Mouse (Mus musculus) neural tube, embryonic 15.5 days (tissue): Measurements from ENCODE around the gene Olfr1341. TPM values are rescaled to one million over a fixed set of nuclear protein-coding genes. Genes with fewer than 3 reads are reported as not detected.

Source experiments
- ATAC-seq: fragments of 200-750 bp; cut with Nextera tagmentation; 2 replicates; pipeline ENCODE4 v1.8.0; 2017; ENCODE audit warnings: mild to moderate bottlenecking, moderate TSS enrichment, moderate library complexity; ENCODE audit not compliant: low FRiP score
- H3K27ac ChIP-seq: fragments of 300-500 bp; sonication (generic); replicated peaks from 2 replicates; pipeline ENCODE4 v1.5.1; 2015; ENCODE audit warnings: mild to moderate bottlenecking, inconsistent platforms
- H3K27me3 ChIP-seq: fragments of 300-500 bp; sonication (generic); replicated peaks from 2 replicates; pipeline ENCODE4 v1.6.1; 2015; ENCODE audit warnings: inconsistent platforms
- H3K36me3 ChIP-seq: fragments of 300-500 bp; sonication (generic); 2 replicates; pipeline ENCODE4 v1.6.1; 2015; ENCODE audit warnings: inconsistent platforms
- H3K4me1 ChIP-seq: fragments of 300-500 bp; sonication (generic); 2 replicates; pipeline ENCODE4 v1.6.1; 2015; ENCODE audit warnings: inconsistent platforms
- H3K4me2 ChIP-seq: fragments of 300-500 bp; sonication (generic); 2 replicates; pipeline ENCODE4 v1.6.1; 2015; ENCODE audit warnings: inconsistent platforms, mild to moderate bottlenecking, moderate library complexity
- H3K4me3 ChIP-seq: fragments of 300-500 bp; sonication (generic); replicated peaks from 2 replicates; pipeline ENCODE4 v1.5.1; 2015; ENCODE audit warnings: mild to moderate bottlenecking, inconsistent platforms
- H3K9ac ChIP-seq: fragments of 300-500 bp; sonication (generic); replicated peaks from 2 replicates; pipeline ENCODE4 v1.6.1; 2015; ENCODE audit warnings: mild to moderate bottlenecking, inconsistent platforms
- H3K9me3 ChIP-seq: fragments of 300-500 bp; sonication (generic); replicated peaks from 2 replicates; pipeline ENCODE4 v1.6.1; 2016; ENCODE audit warnings: inconsistent platforms
- WGBS: fragments of 180-500 bp; shearing (Covaris S2); methylation state at CpG from one replicate; pipeline ENCODE4 v1.1.7; 2015; ENCODE audit warnings: mixed read lengths; 5-methylcytosine and 5-hydroxymethylcytosine counted together
- polyA plus RNA-seq: library from polyadenylated mRNA; unstranded; fragments of >200 nt; fragmentation: Nextera tagmentation; extraction: Ambion mirVana; gene quantifications from 2 replicates; pipeline ENCODE4 v1.2.1, GENCODE M21; 2015

Olfr1341 gene
- polyA plus RNA-seq, 1 experiment from 2014 or later: not detected

DNA sequence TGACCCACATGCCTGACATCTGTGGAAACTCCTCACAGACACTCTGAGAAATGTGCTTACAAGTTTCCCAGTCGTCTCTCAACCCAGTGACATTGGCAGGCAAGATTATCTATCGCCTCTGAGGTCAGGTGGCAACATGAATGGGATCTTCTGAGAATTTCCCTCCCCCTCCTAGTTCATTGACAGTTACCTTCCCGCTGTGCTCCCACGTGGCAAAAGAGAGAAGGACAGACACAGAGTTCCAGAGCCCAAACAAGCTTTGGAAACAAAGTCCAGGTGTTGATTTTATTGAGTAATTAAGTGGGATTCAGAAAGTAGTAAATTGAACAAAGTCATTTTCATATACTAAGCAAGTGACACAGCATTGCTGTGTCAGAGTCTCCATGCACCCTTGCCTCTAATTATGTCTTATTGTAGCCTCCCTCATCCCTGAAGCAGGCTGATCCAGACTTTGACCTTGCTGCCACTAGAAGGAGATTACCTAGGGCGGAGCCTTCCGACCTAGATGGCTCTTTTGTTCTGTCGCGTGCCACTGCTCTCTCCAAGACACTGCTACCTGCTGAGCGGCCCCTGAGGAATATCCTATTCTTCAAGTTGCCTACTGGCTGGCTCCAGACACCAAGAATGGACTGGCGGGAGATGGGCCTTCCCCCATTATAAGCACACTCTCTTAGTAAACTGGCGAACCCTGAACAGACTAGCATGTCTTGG is 37.8 kb downstream of the Olfr1341 start:
- H3K4me2 ChIP-seq: peak overlapping the region; percentile 31

DNA sequence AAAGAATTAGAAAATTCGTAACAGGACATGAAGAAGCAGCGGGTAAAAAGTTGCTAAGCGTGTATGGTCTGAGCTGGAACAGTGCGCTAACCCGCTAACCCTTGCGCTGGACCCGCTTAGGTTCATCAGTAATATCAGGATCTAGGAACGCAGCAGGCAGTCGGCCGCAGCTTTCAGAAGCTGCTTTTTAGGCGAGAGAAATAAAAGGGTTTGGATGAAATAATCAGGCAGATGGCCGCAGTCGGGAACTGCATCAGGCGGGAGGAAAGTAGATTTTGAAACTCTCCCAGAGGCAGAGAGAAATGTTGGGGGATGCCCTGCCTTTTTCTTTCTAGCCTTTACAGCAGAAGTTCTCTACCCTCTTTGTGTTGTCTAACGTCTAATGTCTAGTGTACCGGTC is 38.6 kb downstream of the Olfr1341 start:
- no peak for ATAC-seq
- Histone ChIP-seq H3K4me3 (0 out of 2 replicates have a peak overlapping the region, but pooled peaks have one; percentile 1), H3K9ac (no peak overlapping the region), H3K9me3 (no peaks in the 10 kb centered on the region; the same call in 1 of the 2 replicates), H3K4me2 (peak overlapping the region; percentile 31), H3K27ac (no peak overlapping the region), H3K27me3 (peaks cover 18% of the 10 kb centered on the region), H3K36me3 (no peaks in the 10 kb centered on the region), H3K4me1 (peaks cover 8% of the 10 kb centered on the region; the same call in 1 of the 2 replicates)
- 4% methylated on average over 16 of the region's 16 CpGs for WGBS

More for the DNA sequence above, 37.8 kb downstream of the Olfr1341 start:
- ATAC-seq: no peak
- Histone ChIP-seq H3K27ac (no peak overlapping the region), H3K4me3 (no peak overlapping the region), H3K9me3 (no peaks in the 10 kb centered on the region; the same call in 1 of the 2 replicates), H3K27me3 (peaks cover 18% of the 10 kb centered on the region), H3K9ac (no peak overlapping the region), H3K4me1 (peaks cover 8% of the 10 kb centered on the region; the same call in 1 of the 2 replicates), H3K36me3 (no peaks in the 10 kb centered on the region)
- WGBS: 8% methylated on average over 11 of the region's 11 CpGs

DNA sequence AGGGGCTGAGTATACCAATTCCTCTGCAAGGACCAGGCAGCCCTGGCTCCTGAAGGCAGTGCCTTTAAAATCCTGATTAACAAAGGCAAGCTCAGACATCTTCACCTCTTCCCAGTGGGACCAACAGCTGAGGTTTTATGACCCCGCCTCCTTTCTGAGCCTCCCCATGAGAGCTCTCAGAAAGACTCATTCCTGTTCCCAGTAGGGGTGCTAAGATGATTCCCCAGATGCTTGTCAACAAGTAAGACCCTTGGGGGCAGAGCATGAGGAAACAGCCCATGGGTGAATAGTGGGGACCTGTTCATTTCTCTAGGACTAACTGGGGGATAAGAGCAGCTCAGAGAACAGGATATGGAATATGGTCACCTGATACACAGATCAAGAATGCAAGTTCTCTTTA is 55.3 kb downstream of the Olfr1341 start, which contains the start of gene Olfr1338:
TSS of gene Olfr1338 (minus strand) at position 101 of the 400 bp plus-strand sequence.
- Histone ChIP-seq H3K36me3 (no peaks in the 10 kb centered on the region), H3K27ac (no peak within 1 kb of the TSS), H3K4me1 (no peaks in the 10 kb centered on the region), H3K4me2 (no peak within 1 kb of the TSS), H3K9ac (no peak within 1 kb of the TSS), H3K9me3 (no peaks in the 10 kb centered on the region), H3K27me3 (no peaks in the 10 kb centered on the region), H3K4me3 (no peak within 1 kb of the TSS)
- ATAC-seq: no peak
- WGBS: 72% methylated on average over 1 of the region's 1 CpGs

Other genes with a start within 250 kb of the Olfr1341 start
- gene Mpl, start 246.0 kb upstream of the Olfr1341 start, polyA plus RNA-seq: 0.12 and 0.43 TPM in 2 replicates
- gene Tie1, start 213.5 kb upstream of the Olfr1341 start, polyA plus RNA-seq: 16.1 and 17.9 TPM in 2 replicates
- gene 2610528J11Rik, start 176.5 kb upstream of the Olfr1341 start, polyA plus RNA-seq: 3.7 TPM in 1 of 2 replicates, not detected in the other
- 0.20 and 1.8 TPM in 2 replicates for gene Tmem125, start 159.5 kb upstream of the Olfr1341 start, polyA plus RNA-seq
- 1.3 and 1.5 TPM in 2 replicates for gene Cfap57, start 82.7 kb upstream of the Olfr1341 start, polyA plus RNA-seq
- 84.7 and 102 TPM in 2 replicates for gene Ebna1bp2, start 82.7 kb upstream of the Olfr1341 start, polyA plus RNA-seq
- gene Olfr62, start 44.6 kb upstream of the Olfr1341 start, polyA plus RNA-seq: not detected in 2 replicates
- not detected in 2 replicates for gene Olfr1342, start 10.8 kb upstream of the Olfr1341 start, polyA plus RNA-seq
- gene Olfr1340, start 16.6 kb downstream of the Olfr1341 start, polyA plus RNA-seq: not detected in 2 replicates
- not detected in 2 replicates for gene Olfr1339, start 28.7 kb downstream of the Olfr1341 start, polyA plus RNA-seq
- gene Olfr1338, start 55.2 kb downstream of the Olfr1341 start, polyA plus RNA-seq: not detected in 2 replicates
- not detected in 2 replicates for gene Olfr1337, start 79.1 kb downstream of the Olfr1341 start, polyA plus RNA-seq
- gene Olfr1335, start 106.4 kb downstream of the Olfr1341 start, polyA plus RNA-seq: not detected in 2 replicates
- not detected in 2 replicates for gene Olfr1333, start 132.8 kb downstream of the Olfr1341 start, polyA plus RNA-seq
- gene Olfr1331, start 161.1 kb downstream of the Olfr1341 start, polyA plus RNA-seq: not detected in 2 replicates
- not detected in 2 replicates for gene Olfr1330, start 185.1 kb downstream of the Olfr1341 start, polyA plus RNA-seq
- gene Olfr1329, start 213.9 kb downstream of the Olfr1341 start, polyA plus RNA-seq: not detected in 2 replicates
- gene Olfr1328, start 235.1 kb downstream of the Olfr1341 start, polyA plus RNA-seq: not detected in 2 replicates